Mouse (Mus musculus) lung, postnatal 0 days (tissue): ENCODE data around the gene Trim23.

Experiments used
- CTCF ChIP-seq: IDR thresholded peaks from 2 replicates; pipeline ENCODE4 v1.5.1; 2016; ENCODE audit warnings: antibody characterized with exemption, mild to moderate bottlenecking
- EP300 ChIP-seq: IDR thresholded peaks from 2 replicates; pipeline ENCODE4 v1.6.1; 2016; ENCODE audit warnings: antibody characterized with exemption, mild to moderate bottlenecking, control low read depth

DNA sequence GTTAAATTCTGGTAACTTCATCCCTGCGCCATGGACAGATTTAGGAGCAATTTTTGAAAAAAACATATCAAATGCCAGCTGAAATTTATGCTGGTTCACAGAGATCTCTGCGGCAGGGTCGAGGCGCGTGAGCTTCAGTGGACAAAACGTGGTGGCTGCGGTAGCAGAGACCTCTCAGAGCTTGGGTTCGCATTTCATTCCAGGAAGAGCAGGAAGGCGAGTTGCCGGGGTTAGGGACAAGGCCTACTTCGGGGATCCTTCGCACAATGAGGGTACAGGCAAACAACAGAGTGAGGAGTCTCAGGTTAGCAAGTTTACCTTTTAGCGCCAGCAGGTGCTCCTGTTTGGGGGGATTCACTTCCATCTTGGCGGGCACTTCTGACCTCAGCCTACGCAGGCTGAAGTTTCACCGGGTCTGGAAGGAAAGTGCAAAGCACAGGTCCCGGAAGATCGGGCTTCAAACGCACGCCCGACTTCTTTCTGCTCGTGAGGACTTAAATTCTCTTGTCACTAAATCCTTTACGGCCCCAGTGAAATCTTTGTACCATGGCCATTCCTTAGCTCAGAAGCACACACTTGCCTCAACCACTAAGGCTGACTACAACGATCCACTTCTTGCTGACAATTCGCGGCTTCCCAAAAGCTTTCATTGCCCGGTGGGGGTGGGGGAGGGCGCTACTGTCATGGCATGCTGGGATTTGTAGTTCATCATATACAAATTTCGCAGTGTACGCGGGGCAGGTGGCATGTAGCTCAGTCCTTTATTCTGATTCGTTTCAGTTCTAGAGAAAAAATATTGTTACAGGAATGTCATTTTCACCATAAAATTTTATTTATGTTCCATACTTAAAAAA, 574 bp upstream of the Trim23 start, which contains the start of gene Trappc13:
- TF ChIP-seq CTCF (0 out of 2 replicates have a peak, but pooled peaks have one; percentile 6), EP300 (no peak)
